Mouse (Mus musculus) cerebellum, adult 18-20 months (tissue): Measurements from ENCODE around the gene Zscan26.

ENCODE experiments used
- DNase-seq, 2 experiments: peaks; one replicate each; pipeline ENCODE4 v3.0.0; 2021

Gene Zscan26

GRCm38 (mm10) chr13:21423301-21423700 lies 30.2 kb downstream of the Zscan26 start:
- DNase-seq, result no peak

GRCm38 (mm10) chr13:21418865-21419264 lies 34.7 kb downstream of the Zscan26 start:
- DNase-seq, result no peak

GRCm38 (mm10) chr13:21417298-21418010 lies 36.1 kb downstream of the Zscan26 start:
- DNase-seq, result no peak

GRCm38 (mm10) chr13:21415750-21416149 lies 37.8 kb downstream of the Zscan26 start:
- DNase-seq, result no peak

GRCm38 (mm10) chr13:21415266-21415665 lies 38.3 kb downstream of the Zscan26 start:
- no peak for DNase-seq

GRCm38 (mm10) chr13:21414231-21415212 lies 39.0 kb downstream of the Zscan26 start:
- no peak for DNase-seq

- peak in 1 of 2 experiments; percentile 8 for DNase-seq
Measured at GRCm38 (mm10) chr13:21408805-21409459, 44.6 kb downstream of the Zscan26 start.

- peak; percentile 88 to 92 for DNase-seq
Measured at GRCm38 (mm10) chr13:21407969-21408804, 45.3 kb downstream of the Zscan26 start.

- DNase-seq, result no peak
Measured at GRCm38 (mm10) chr13:21407341-21407740, 46.2 kb downstream of the Zscan26 start.

GRCm38 (mm10) chr13:21402848-21403247 lies 50.7 kb downstream of the Zscan26 start:
- DNase-seq, result no peak

GRCm38 (mm10) chr13:21402287-21402846 lies 51.2 kb downstream of the Zscan26 start, which contains the start of gene Zkscan3:
Gene Zkscan3 (minus strand): TSS chr13:21402755.
- peak; percentile 79 to 86 for DNase-seq

GRCm38 (mm10) chr13:21401636-21402286 lies 51.8 kb downstream of the Zscan26 start:
- no peak for DNase-seq

GRCm38 (mm10) chr13:21401166-21401565 lies 52.4 kb downstream of the Zscan26 start:
- DNase-seq, result no peak

GRCm38 (mm10) chr13:21397486-21397885 lies 56.0 kb downstream of the Zscan26 start:
- no peak for DNase-seq

GRCm38 (mm10) chr13:21396048-21396447 lies 57.5 kb downstream of the Zscan26 start:
- DNase-seq, result peak; percentile 28 to 39

GRCm38 (mm10) chr13:21395623-21396022 lies 57.9 kb downstream of the Zscan26 start:
- no peak for DNase-seq

GRCm38 (mm10) chr13:21395211-21395610 lies 58.3 kb downstream of the Zscan26 start:
- no peak for DNase-seq
